Mouse (Mus musculus) heart, adult 11 months (tissue): ENCODE measurements at regions not wholly inside any gene's neighbourhood (a gene's known extent, or its start where the extent isn't known, plus 50 kb on each side); places are given as distances from the start of the nearest gene placed in this dataset.

Experiments
- DNase-seq: peaks from one replicate; pipeline ENCODE4 v3.0.0; 2022

DNA sequence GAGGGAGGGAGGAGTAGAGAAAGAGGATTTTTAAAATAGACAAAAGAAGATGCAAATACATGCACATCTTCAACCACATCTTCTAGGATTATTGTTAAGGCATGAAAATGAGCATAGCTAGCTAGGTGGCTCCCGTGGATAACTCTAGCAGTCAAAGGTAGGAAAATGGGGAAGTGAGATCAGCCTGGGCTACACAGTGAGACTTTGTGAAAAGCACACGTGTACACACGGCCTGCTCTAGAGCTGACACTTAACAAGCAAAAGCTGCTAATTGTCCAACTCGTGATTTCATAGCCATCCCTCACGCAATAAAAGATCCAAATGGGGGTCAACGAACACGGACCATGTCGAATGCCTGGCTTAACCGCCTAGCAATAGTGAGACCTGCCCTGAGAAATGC is 642.0 kb upstream of the Sox9 start:
- peak; percentile 36 for DNase-seq

DNA sequence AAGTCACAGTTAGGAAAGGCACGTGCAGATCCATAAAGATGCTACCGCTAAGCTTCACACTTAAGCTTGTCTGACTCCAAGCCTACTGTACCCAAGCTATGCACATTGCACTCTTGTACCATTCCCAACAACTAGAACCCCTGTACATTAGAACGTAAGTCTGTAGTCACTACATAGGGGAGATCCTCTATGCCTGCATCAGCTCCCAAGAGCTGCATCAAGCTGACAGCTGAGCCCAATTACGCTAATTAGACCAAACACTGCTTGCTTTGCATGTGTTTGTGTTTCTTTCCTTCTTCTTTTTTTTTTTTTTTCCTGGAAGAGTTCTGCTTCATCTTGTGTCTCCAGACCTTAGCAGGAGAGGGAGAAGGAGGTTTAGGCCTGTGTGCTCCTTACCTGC is 641.5 kb upstream of the Sox9 start:
- peak; percentile 4 for DNase-seq

DNA sequence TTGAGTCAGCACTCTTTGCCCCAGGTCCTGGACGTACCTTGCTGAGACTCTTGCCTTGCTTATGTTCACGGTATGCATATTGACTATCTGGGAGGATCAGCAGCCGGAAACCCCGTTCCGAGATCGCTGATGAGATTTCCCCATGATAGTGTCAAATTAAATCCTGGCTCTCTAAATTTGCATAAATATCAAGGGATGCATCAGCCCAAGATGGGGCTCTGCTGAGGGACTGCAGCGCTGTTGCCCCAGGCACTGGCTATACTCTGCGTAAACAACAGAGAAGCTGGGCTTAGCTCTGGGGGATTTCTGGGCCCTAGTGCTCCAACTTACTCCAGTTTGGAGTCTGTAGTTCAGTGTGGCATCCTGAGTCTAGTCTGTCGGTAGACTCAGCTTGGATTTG is 641.1 kb upstream of the Sox9 start:
- DNase-seq = peak; percentile 64

DNA sequence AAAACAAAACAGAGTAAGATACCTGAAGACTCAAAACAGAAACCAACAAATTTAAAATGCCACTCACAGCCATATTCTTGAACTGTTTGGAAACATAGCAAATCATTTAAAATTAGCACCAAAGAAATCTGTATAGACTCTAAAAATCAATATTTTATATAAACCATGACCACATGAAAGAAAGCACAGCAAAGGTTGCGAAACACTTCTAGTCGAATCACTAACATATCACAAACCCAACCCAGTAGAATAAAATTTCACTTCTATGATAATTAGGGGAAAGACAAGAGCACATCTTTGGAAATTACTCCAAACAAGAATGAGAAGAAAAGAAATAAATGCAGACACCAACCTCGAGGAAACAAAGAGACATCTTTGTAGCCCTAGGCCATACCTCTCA is 630.0 kb upstream of the Sox9 start:
- DNase-seq = no peak

DNA sequence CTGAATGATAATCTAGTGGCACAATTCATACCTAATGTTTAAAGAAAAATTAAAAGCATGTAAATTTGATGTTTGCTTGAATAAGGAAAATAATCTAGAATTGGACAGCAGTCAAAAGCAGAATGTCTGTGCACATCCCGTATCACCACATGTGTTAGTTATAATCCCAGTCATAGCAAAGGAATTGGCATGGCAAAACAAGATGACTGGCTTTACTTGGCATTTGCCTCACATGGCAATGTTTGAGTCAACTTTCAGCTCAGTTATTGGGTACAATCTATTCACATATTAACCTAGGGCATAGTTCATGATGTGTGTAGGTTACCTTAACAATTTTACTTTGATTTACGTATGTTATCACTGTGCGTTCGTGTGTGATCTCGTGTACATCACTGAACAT is 628.8 kb upstream of the Sox9 start:
- DNase-seq = no peak

DNA sequence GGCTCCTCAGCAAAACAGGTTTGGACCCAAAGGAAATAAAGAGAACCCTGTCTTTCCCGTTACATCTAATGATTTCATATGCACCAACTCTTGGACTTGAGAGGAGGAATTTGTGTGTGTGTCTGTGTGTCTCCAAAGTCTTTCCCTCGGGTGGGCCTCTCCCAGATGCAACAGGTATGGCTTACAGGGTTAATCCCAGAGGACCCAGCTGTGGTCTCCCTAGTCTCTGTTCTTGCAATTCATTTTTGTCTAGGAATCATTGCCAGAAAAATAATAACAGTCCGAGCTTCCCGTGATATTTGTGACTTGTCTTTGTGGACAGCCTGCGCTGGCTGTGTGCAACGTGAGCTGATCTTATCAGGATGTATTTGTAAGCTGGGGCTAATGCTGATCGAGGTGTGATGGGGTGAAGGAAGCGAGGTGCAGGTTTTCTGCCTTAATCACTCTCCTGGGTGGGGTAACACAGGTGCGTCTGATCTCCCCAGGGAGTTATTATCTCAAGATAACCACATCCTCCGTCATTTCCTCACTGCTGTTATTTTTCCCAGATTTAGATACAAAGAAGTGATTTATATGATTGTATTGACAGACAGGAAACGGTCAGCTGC is 627.2 kb upstream of the Sox9 start:
- peak; percentile 71 for DNase-seq

DNA sequence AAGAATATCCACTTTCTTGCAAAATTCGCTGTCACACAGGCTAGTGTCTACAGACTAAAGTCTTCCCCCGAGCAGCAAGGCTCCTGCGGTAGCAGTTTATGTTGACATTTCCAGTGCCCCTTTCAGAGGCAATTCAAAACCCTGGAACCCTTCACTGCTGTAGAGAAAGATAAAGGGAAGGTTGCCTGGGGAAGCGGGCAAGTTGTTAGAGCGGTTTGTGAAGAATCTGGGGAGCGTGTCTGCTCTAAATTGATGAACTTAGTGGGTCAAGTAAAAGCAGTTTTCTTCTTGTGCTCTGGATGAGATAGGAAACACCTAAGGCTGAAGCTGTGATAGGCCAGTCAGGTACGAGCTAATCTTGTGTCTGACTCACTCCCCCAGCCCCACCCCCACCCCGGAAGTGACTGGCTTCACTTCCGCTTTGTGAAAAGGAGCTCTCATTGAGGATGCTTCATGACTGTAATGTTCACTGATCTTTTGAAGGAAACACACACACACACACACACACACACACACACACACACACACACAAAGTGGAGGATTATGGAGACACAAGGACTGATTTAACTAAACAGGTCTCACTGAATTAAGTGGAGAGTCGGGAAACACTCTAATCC is 626.6 kb upstream of the Sox9 start:
- DNase-seq = peak; percentile 68

DNA sequence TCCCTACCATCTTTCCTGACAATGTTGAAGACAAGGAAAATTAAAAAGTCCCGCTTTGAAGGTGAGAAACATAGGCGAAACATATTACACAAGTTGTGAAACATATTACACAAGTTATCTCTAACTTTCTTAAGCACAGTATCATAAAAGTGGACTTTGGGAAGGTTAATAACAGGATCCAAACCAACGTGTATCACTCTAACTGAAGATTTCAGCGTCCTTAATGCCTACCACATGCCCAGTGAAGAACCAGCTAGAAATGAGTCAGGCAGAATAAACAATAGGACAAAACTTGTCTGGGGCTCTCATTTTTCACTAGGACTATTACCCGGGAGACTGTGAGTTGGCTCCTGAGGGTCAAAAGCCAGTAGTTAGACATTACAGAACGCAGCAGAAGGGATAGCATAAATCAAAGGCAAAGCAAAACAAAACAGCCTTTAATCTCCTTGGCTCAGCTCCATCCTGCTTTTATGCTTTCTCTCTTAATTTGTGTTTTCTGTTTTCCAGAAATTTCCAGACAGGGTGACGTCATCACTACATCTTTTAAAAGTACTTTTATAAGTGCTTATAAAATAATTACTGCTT is 618.3 kb upstream of the Sox9 start:
- no peak for DNase-seq

DNA sequence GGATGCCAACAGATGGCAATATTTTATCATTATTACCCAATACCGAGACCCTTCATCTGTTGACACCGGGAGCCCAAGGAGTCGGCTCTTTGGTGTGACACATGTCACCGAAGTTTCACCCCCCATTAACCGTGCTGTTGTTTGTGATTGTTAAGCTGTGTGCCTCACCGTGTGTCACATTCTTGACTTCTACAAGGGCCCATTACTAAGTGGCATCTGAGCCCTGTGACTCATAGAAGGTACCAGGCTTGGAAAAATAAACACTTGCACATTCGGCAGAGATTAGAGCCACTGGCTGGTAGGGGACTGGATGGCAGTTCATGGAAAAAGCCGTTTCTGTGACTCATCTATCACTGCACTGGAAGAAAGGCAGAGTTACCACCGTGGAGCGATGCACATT is 608.4 kb upstream of the Sox9 start:
- no peak for DNase-seq

DNA sequence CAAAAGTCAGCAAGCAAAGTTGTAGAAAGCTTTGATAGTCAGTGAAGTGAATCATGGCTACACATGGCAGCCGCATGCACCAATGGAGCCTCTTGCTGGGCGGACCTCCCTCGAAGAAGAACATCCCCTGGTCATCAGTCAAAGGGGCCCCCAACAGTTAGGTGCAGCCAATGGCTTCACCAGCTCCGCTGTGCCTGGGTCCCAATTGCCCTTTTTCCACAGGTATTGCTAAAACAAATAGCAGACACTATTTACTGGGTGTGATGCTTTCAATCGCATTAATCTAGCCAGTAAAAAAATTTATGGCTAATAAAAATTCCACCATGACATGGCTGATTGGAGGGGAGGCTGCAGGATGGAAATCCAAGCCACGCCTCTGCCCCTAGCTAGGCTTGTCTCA is 606.7 kb upstream of the Sox9 start:
- no peak for DNase-seq

DNA sequence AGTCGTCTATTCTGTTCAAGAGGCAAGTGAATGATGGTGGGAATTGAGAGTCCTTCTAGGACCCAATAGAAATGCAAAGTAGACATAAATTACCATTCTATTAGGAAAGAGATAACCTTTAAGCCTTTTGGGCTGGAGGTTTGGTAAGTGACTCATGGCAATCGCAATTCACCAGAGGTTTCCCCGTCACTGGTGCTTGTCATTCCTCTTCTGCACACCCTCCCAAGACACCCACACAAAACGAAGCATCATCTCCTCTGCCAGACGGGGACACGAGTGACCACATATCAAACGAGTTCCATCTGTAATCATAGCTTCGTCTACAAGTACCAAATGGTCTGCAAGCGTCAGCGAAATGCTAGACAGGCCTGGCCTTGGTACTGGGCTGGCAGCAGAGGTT is 601.4 kb upstream of the Sox9 start:
- no peak for DNase-seq

DNA sequence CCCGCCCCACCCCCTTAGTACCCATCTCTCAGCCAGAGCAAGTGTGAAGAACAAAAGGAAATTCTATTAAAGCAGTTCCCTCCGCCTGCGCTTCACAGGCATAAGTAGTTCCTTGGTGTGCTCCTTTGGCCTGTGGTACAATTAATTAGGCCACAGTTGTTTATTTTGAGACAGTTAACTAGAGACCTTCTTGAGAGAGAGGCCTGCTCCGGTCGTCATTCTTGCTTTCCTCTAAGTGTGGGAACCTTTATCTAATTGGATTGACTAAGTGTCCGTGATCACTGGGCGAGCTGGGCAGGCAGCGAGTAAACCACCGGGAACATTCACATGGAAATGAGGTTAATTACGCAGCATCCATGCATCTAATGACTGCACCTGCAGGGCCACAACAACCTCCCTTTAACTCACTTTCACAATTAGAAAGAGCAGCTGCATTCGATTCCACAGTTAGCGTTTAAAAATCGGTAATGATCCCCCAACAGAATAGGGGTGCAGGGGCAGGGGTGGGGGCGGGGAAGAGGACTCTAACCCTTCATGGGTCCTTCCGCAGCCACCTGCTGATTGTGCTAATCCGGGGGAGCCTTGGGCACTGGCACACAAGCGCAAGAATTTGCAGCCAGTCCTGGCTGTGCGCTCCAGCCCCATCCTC is 584.3 kb upstream of the Sox9 start:
- DNase-seq = no peak

DNA sequence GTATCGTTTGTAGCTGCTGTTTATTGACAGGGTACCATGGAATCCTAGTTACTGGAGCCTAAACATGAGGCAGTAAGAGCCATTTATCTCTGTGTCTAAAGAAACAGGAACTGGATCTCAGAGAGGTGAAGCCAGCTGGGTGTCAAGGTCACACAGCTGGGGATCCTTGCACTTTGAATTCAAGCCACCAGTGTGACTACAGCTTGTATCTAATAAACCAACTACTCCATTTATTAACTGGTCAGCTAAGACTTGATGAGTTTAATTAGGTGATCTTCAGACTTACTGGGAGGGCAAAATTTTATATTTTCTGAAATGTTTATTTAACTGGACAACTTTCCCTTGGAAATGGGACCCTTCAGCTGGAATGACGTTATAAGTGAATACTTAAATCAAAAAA is 577.5 kb upstream of the Sox9 start:
- no peak for DNase-seq

DNA sequence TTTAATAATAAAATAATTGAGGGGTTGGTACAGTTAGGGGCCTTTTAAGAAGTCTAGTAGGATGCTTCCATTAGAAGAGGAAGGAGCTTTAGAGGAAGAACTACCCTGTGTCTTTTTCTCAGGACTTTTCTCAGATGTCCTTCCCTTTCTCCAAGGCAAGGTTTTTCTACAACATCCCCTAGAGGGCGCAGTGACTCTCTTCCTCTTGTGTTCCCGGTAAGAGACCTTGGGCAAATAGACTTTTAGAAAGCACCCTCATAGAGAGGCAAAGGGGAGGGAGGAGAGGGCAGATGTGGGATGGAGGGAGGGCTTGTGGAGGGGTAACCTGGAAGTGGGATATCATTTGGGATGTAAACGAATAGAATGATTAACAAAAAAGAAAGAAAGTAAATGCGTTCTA is 572.6 kb upstream of the Sox9 start:
- peak; percentile 86 for DNase-seq

DNA sequence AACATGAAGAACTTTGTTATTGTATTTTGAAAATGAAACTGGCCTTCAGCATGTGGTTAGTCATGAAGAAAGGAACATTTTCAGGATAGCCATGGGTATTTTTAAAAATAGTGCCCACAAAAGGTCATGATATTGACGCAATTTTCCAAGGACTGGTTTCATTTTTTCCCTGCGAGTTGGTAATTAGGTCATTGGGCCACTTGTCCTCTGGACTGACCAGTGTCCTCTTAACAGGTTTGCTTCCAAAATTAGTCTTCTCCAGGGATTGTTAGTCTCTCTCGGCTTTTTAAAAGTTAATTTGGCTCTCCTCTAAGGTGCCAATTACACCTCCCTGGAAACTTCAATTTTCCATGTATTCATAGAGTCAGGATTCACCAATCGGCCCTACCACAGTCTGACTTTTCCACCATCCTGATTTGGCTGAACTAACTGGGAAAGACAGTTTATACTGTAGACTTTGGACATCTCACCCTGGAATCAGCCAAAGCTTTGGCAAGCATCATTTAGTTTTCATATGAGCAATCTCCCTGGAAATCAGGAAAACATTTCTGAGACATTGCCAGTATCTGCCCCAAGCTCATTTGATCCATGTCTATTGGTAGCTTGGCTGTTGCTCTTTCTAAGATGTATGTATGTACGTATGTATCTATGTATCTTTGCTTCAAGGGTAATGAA is 562.8 kb upstream of the Sox9 start:
- DNase-seq = no peak

DNA sequence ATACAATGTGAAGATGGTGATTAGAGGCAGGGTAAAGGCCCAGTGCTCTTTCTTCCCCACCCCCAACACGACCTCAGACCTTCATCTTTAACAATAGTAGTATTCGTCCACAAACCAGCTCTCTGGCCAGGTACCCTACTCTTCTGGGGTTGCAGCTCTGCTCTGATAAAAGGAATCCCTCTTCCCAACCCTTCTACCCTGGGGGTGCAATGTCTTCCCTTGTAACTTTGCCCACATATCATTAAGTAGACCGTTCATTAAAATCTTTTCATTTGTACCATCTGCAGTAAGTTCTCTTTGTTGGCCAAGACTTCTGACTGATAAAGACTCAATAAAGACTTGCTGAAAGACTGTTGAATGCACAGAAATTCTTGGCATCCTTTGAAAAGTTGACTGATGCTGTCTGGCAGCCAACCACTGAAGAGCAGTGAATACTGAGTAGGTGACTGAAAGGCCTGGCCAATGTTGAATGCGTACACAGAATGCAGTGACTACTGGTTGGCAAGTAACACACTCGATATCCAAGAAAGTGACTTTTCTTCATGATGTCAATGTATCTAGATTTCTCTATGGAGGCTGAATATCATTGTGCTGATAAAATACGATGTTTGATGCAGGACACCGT is 547.4 kb upstream of the Sox9 start:
- no peak for DNase-seq

DNA sequence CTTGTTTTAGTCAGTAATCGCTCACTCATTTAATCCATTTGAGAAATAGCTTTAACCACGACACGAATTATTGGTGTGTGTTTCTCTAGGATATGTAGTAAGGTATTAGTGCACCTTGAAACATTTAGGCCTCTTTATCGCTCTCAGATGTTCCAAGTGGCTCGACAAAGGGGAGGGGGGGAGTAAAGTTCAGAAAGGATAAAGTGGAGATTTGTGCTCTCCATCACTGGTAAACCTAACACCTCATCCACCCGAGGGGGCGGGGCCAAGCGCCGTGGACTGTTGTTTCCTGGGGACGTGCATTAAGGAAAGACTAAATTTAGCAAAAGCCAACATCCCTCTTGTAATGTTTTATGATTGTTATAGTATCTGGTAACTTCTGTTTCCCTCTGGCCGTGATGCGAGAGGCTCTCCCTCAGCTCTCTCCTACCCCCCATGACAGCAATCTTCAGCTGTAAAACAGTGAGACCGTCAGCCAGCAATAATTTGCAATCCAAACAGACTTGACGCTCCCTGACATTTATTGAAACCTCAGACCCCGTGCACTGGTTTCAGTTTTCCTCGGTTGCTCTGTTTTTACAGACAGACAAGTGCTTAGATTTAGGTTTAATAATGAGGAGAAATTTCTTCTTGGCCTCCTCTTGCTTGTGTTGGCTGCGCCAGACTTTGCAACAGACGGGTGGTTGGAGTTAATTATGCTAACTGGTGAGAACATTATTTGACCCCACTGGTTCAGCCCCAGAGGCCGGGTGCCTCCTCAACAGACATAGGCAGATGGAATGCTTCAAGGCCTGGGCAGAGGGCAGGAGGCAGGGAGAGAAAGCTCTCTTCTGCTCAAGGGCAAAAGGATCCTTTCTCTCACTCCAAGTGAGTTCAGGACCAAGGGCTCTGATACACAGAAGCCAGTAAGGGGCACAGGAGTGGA is 542.8 kb upstream of the Sox9 start:
- no peak for DNase-seq

DNA sequence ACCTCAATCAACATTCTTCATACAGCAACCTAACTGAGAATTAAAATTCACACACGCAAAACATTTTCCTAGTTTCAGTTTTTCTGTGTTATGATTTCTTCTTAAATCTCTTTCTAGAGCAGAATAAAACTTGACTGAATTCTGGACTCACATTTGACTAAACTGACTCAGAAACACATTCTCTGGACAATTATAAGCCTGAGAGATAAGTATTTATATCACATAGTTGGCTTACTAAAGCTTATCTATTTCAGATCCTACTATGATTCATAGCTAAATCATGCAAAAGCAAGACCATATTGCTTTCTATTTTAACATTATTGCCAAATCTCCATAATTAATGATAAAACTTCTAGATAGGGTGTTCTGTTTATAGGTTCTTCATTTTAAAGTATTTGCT is 529.5 kb upstream of the Sox9 start:
- no peak for DNase-seq

DNA sequence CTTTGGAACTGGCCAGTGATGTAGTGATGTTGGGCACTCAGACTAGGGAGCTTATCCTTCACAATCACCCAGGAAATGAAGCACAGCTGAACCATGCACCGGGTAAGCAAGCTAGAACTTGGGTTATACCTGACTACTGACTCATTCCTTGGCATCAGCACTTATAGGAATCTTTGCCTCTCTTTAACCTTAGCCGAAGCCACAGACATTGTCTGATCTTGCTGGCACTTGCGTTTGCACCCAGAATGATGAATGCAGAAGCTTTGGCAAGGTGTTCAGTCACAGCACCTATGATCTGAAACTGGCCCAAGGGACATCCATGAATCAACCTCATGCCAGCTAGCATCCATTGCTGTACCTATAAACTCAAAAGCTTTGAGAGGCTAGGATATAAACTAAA is 529.0 kb upstream of the Sox9 start:
- peak; percentile 28 for DNase-seq

DNA sequence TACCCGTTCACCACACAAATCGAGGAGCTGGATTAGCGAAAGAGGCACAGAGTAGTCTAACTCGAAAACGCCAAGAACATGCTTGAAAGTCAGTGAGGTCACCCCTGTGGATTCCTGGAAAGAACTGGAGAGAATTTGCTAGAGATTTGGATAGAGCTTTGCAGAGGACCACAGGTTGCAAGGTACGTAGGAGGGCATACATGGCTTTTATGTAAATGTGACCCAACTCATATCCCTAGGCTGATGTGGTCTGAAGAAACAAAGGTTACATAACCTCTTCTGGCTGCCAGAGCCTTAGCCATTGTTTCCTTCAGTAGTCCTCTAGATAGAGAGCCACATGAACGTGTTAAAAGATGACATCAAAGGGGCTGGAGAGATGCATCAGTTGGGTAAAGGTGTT is 525.7 kb upstream of the Sox9 start:
- DNase-seq = peak; percentile 21

DNA sequence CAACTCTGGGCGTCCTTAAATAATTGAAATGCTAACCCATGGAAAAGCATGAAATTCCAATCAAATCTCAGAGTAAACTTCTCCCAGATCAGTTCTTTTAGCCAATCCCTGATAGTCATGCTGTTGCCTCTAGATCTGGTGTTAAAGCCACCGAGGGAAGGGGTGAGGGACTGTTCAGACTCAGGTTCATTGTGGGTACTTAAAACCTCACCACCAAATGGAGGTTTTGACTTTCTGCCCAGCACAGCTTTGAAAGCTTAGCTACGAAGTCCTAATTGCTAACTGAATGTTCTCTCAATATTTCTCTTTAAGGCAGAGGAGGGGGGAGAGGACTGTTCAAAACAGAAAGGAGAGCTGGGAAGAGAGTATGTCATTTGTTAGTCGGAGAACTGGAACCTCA is 517.9 kb upstream of the Sox9 start:
- DNase-seq = no peak

DNA sequence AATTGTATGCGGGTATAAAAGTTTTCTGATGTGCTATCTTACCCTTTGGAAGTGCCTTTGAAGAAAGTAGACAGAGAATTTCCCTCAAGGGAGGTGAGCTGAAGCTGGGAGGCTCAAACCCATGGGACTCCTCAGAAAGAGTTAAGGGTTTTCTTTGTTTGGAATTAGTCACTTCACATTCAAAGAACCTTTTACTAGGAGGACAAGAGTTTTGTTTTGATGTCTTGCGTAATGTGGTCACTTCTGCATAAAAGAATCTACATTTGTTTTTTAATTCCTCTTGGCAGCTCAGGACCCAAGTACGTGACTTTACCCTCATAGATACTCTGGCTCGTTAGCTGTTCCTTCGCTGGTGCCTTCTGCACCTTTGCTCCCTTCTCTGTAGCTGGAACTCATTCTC is 511.1 kb upstream of the Sox9 start:
- DNase-seq = peak; percentile 24
